Mouse (Mus musculus) B cell, adult 2 months (primary cell): ENCODE measurements around the gene Car9.
A peak's percentile ranks its signal among the peaks of the same experiment; 100 is the strongest.

ENCODE experiments used
- DNase-seq, 2 experiments: peaks; one replicate each; pipeline ENCODE4 v3.0.0; 2022

The Car9 gene

DNA sequence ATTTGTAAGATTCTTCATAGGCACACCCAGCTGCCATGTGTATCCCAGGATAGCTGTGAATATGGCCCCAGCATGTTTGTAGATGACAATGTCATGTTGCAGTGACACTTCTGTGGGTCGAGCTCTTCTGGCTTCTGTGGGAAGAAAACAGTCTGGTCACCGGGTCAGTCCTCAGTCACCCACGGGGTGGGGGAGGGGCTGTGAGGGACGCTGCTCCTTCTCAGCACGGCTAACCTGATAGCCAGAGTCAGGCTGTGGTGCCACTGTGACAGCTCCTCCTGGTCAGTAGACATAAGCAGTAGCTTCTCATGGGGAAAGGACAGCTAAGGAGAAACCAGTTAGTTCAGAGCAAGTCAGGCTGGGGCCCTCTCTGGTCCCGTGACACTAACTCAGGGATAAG, 10.2 kb upstream of the Car9 start:
- no peak for DNase-seq

DNA sequence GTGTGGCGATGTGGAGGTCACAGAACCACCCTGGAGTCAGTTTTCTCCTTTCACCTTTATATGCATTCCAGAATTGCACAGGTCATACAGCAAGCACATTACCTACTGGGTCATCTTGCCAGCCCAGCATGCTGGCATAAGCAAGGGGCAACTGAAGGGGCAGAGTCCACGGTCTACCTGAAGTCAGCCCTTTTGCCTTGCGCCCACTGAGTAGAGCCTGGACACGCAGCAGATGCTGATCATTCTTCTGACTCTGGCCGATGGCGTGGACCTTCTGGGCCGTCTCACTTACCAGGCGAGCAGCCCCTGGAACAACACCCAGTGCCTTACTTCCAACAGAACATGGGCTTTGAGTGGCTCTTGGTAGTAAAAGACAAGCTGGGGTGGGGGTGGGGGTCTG, 9.4 kb upstream of the Car9 start:
- DNase-seq: no peak

DNA sequence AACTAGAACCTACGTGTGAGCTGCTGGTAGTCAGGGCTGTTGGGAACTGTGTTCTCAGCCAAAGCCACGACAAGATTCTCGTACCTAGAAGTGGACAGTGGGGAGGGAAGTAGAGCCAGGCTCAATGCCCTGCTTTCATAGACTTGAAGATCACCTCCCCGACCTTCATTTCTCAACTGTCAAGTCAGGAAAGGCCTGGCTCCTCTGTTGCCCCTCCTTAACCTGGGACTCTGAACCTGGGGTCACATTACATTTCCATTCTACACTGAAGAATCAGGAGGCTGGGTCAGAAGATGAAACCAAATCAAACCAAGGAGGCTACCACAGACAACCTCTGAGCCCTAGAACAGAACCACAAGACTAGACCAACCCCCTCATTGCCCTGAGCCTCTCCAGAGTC, 8.8 kb upstream of the Car9 start:
- no peak for DNase-seq

DNA sequence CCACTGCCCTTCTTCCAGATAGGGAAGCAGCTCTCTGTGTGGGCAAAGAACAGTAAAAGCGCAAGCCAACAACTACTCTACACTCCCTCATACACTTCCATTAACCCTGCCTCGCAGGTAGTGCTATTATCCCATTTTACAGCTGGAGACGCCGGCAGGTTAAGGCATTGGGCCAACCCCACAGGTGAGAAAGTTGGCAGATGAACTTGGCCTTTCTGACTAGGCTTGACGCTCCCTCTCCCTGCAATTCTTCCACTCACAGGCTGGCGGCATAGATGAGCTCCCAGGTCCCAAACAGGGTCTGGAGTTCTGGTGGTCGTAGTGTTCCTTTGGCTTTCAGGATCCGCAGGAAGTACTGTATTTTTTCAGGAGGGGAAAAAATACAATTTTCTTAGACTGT, 7.8 kb upstream of the Car9 start:
- DNase-seq: no peak

DNA sequence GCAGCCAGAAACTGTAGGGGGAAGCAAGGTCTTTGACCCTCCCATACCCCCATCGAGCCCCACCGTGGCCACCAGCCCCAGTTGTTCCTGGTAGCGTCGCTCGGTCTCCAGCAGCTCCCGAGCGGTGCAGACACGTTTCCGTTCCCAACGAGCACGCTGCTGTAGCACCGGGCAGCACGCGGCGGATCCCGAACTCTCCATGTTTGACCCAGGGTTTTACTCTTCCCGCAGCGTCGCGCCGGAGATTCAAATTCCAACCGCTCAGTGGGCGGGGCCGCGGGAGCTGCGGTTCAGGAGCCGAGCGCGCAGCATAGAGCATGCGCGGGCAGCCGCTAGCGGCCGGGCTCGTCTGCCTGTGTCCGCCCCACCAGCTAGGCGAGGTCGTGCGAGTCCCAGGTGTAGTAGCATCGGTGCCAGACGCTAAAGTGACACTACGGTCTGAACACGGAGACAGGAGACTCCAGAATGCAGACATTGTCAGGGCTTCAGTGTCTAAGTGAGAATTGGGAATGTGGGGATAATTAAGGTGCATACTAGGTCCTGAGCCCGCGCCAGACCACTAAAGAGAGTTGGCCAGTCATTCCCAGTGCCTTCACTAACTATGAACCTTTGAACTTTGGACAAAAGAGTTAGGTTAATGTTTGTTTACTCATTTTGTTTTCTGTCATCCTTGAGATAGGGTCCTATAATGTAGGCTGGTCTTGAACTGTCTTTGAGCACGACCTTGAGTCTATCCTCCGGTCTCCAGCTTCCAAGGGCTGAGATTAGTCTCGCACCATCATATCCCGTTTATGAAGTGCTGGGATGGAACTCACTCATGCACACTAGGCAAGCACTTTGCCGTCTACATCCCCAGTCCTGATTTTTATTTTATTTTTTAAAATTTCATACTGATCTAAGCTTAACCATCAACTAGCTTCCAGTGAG, 7.1 kb upstream of the Car9 start, which contains the start of gene Arhgef39:
TSS of gene Arhgef39 (minus strand) at position 289 of the 927 bp plus-strand sequence.
- peak; percentile 56 to 63 for DNase-seq

DNA sequence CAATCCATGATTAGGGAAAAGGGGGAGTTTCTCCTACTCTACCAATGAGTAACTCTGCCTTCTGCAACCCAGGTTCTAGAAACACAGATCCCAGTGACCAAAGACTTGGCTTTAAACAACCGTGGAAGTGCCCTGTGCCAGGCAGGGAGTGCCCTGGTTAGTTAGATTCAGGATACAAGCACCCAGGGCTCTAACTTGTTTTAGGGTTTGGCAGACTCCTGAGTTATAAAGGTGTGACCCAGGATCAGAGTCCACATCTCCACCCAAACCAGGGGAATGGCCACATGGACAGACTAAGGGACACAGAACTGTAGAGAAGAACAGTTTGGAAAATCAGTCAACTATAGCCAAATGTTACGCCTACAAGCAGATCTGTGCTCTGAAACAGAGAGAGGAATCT, 3.7 kb upstream of the Car9 start:
- no peak for DNase-seq

DNA sequence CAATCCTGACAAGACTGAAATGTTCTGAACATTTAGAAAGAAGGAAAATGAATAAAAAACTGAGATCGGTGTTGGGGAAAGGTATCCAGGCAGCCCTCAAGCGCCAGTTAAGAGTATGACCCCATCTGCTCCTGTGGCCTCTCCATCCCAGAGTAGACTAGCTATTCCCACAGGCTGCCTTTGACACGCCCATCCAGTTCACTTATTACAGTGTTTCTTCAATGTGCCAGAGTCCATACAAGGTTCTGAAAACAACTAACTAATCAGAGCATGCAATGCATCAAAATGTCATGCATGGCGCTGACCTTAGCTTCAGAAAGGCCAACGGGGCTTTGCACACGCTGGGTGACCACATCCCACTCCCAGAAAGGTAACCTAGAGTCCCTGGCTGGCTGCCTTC, 3.3 kb upstream of the Car9 start:
- no peak for DNase-seq

DNA sequence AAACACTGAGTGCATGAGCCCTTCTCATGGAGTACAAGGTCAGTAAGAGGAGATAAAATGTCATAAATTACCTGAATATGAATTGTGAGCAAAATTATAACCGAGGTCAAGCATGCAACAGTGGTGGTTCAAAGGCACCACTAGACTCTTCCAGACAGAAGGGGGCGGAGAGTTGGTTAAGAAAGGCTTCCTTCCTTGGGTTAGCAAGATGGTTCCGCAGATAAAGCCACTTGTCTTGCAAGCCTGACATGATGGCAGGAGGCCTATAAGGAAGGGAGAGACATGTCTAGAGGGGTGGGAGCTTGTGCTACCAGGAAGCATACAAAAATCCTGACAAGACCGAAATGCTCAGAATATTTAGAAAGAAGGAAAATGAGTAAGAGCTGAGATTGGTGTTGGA, 2.5 kb upstream of the Car9 start:
- DNase-seq: no peak

DNA sequence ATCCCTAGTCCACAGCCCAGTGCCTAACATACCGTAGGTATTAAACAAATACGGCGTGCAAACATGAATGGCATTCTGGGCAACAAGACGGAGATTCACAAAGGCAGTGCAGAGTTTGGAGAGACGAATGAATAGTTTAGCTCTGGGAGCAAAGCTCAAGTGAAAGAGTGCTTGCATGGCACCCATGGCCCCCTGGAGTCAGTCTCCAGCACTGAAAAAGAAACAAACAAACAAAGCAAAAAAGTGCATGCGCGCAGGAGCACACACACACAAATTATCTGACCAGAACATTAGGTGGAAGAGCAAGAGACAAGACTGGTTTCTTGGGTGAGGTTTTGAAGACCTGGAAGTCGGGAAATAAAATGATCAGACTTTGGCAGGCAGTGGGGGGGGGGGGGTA, 692 bp upstream of the Car9 start:
- no peak for DNase-seq

DNA sequence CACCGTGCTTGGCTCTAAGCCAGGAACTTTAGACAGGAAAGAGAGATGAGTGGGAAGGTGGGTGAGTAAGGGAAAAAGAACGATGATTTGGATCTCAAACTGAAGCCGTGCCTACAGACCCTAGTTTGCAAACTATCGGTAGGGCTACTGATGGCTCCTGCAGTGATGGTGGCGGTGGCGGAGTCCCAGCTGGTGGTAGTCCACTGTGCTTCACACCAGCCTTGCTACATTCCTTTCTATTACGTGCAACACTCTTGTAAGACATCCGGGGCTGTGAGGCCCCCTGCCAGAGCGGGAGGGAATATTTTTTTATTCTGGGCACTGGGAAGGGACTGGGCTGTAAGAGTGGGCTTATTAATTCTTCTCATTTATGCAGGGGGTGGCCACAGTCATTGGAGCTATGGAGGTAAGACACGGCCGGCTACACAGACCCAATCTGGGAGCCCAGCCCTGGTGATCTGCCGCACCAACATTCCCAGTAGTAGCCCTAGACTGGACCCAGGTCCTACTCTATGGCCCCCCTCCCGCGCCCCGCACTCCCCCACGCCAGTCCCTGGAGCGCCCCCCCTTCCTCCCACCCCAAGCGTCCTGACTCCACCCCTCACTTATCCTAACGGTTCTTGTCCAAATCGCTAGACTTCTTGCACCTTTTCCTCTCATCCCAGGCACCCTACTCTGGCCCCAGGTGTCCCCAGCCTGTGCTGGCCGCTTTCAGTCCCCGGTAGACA, 1.3 kb downstream of the Car9 start:
- DNase-seq: no peak

DNA sequence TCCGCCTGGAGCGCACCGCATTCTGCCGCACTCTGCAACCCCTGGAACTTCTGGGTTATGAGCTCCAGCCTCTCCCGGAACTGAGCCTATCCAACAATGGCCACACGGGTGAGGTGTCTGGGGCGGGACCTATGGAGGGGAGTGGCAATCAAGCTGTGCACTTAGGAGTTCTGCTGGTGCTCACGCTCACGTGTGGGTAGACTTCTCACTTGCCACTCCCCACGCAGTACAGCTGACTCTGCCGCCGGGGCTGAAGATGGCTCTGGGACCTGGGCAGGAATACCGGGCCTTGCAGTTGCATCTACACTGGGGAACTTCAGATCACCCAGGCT, 1.9 kb downstream of the Car9 start:
- DNase-seq: peak; percentile 73 to 74

DNA sequence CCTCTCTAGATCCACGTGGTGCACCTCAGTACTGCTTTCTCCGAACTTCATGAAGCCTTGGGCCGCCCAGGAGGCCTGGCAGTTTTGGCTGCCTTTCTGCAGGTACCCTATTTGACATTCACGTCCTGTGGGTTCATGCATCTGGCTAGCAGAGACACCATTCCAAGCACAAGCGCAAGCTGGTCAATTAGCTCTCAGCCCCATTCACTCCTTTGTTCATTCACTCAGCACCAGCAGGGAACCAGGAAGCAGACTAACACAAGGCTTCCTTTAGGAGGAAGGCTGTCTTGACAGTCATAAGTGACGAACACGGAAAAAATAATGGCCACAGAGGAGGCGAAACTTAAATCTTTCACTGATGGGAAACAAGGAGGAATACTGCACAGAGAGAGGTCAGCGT, 2.3 kb downstream of the Car9 start:
- DNase-seq: no peak

DNA sequence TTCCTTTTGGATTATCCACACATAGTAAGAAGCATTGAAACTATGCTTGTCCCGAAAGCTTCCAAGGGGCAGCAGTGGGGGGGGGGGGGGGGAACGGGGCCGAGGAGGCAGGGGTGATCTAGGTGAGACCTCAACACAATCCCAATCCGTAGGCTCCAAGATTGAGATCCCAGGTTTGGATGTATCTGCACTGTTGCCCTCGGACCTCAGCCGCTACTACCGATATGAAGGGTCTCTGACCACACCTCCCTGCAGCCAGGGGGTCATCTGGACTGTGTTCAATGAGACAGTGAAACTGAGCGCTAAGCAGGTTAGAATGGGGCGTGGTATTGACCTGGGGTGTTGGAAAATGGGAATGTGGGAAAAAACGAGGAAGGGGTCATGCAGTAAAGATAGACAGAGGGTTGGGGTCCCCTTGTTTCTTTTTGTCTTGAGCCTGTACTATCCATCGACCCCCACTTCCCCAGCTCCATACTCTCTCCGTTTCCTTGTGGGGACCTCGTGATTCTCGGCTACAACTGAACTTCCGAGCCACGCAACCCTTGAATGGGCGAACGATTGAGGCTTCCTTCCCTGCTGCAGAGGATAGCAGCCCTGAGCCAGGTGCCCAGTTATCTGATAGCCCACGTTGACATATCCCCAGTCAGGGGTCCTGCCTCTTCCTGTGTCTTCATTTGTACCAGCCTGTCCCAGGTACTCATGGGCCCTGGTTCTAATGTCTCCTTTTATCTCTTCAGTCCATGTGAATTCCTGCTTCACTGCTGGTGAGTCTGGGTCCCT, 5.1 kb downstream of the Car9 start:
- no peak for DNase-seq

DNA sequence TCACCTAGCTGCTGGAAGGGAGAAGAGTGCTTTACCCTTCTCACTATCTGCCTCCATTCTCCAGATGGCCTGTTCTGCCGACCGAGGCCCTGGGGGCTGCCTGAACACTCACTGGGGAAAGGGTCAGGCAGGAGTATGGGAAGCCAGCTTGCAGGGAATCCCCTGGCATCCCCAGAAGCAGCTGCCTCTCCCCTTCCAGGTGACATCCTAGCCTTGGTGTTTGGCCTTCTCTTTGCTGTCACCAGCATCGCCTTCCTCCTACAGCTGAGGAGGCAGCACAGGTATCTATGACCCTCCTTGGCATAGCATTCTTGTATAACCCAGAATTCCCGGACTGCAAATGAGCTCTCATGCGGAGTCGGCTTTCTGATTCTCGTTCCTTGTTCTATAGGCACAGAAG, 5.9 kb downstream of the Car9 start:
- no peak for DNase-seq

DNA sequence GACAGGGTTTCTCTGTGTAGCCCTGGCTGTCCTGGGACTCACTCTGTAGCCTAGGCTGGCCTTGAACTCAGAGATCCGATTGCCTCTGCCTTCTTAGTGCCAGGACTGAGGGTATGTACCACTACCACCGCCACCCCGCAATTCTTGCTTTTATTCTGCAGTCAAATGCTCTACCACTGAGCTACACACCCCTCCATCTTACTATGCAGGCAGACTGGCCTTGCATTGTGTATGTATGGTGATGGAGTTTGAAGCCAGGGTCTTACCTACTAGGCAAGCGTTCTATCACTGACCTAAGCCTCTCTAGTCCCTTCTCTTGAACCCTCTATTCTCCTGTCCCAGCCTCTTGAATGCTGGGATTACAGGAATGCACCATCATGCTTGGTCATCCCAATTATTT, 6.5 kb downstream of the Car9 start:
- no peak for DNase-seq

DNA sequence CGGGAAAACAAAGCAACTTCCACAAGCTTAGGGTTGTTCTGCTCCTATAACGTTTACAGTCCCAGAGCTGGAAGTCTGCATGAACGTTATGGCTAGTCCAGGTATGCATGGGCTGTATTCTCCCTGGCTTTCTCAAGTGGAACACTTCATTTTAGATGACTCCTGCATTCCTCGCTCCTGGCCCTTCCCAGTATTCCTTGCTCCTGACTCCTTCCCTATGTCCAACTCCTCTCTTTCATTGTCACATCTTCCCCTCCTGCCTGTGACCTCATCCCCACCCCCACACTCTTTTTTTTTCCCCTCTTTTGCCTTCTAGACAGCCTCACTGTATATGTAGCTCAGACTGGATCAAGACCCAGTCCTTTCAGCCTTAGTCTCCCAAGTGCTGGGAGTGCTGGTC, 7.0 kb downstream of the Car9 start:
- DNase-seq: no peak

DNA sequence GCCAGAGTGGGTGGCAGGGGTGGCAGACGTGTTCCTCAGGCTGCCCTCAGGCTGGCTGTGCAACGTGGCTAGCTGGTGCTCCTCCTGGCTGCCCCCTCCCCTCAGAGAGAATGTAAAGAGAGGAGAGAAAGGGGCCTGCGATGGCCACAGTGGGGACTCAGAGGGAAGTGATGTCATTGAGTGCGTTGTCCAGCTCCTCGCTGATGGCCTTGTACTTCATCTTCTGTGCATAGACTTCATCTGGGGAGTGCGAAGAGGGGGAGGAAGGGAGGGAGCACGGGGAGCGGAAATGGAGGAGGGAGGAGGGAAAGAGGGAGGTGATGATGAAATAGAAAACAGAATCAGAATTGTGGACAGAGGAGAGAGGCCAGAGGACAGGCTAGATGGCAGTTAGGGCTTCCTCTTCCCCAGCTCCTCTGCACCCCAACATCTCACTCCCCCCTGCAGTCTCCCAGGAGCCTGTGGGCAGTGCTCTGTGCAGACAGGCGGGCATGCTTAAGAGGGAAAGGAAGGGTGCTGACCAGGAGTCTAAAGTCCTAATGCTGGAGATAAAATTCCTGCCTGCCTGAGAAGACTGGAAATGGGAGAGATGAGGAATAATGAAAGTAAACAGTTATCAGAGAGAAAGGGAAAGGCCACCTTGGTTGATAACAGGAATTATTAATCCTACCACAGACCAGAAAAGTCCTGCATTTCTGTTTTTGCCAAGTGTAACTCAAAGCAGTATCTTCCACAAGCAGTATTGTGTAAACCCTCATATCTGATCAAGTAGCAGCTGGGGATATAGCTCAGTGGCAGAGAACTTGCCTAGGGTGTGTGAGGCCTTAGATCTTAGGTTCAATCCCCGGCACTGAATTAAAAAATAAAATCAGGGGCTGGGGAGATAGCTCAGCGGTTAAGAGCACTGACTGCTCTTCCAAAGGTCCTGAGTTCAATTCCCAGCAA, 9.3 kb downstream of the Car9 start:
- DNase-seq: no peak

DNA sequence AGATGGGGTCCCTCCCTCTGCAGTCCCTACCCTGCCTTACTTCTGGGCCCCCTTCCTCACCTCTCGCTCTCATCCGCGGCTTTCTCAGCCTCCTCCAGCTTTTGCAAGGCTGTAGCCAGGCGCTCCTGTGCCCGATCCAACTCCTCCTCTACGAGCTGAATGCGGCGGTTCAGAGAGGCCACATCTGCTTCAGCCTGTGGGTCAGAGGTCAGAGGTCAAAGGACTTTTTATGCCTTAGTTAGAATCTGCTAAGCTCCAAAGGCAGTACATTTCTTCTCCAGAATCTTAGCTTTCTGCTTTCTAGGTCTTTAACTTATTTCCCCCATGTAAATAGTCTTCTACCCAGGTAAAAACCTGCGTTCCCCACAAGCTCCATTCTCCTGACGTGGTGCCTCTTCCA, 12.8 kb downstream of the Car9 start:
- DNase-seq: no peak

DNA sequence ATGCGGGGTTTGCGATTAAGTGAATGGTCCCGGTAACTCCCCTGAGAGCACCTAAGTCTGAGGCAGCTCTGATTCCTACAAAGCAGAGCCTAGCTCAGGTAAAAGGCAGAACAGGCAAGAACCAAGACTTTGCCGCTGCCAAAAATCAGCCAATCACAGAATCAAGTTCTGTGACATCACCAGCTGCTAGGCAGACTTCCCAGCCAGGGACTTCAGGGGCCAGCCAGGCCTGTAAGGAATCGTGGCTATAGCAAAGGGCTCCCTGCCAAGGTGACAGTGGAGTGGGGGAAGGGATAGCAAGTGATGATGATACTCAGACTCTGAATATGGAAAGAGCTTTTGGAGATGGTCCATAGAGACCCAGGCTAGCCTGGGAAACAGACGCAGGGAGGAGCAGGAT, 13.2 kb downstream of the Car9 start:
- DNase-seq: peak; percentile 94 to 95

DNA sequence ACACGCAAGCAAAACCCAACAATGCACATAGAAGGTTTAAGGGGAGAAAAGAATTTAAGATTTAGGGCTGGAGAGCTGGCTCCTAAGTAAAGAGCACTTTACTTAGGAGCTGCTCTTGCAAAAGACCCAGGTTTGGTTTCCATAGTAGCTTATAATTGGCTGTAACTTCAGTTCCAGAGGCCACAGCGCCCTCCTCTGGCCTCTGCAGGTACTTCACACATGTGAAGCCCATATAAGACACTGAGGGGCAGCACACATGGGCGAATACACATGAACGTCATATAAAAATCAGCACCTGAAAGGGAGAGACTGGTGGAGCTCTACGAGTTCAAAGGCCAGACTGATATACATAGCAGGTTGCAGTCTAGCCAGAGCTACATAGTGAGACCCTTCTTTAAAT, 21.1 kb downstream of the Car9 start:
- peak; percentile 62 to 67 for DNase-seq

DNA sequence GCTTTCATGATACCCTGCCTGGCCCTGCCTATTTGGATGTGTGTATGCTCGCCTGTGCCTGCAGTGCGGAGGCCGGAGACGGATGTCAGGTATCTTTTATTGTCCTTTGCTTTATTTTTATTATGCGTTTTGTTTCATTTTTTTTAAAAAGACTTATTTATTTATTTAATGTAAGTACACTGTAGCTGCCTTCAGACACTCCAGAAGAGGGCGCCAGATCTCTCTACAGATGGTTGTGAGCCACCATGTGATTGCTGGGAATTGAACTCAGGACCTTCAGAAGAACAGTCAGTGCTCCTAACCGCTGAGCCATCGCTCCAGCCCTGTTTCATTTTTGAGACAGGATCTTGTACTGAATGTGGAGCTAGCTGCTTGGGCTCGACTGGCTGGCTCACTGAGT, 21.7 kb downstream of the Car9 start:
- peak; percentile 43 to 46 for DNase-seq

DNA sequence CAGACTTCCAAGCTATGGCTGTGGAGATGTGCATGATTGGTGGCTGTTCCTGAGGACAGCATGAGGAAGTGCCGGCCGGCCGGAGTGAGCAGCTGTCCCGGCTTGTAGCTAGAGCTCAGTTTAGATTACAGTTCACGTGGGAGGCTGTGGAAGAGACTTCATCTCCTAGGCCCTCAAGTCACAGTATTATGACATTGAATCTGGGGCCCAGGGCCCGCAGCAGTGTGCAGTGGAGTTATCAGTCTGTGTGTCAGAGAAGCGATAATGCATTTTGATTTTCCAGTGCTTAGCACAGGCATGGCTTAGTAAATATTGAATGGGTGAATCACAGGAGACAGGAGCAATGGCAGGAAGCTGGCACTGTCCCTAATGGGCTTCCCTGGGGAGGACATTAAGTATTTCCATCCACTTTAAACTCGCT, 23.3 kb downstream of the Car9 start:
- DNase-seq: no peak
